ENCODE assay signal across 18 mouse cellular contexts in genomic region chr10:92296837-92297236, GRCm38 (mm10).
A peak's percentile ranks its signal among the peaks of the same experiment; 100 is the strongest.
DNase-seq lines count a peak whose midpoint lies in the region; ATAC-seq lines count a peak whose summit lies in the region.
"Had no signal": no experiment of that assay in that cellular context is flagged by ENCODE, and none has a peak within 500 bp of the region (broad histone marks: within the 10 kb centered on the region; RNA-seq: fewer than 3 reads in every experiment).

No protein-coding gene starts in this region.

- no peaks in the 10 kb centered on the region for H3K27me3 ChIP-seq in midbrain, embryonic 13.5 days
- no peaks in the 10 kb centered on the region for H3K27me3 ChIP-seq in midbrain, embryonic 11.5 days (ENCODE audit: control insufficient read depth, insufficient read depth, low read length)
- no peaks in the 10 kb centered on the region; the same call in 1 of the 2 replicates for H3K27me3 ChIP-seq in forebrain, embryonic 13.5 days
- no peaks in the 10 kb centered on the region for H3K27me3 ChIP-seq in hindbrain, embryonic 15.5 days
- H3K27me3 ChIP-seq: Patski had no signal

- no peak overlapping the region for H3K4me3 ChIP-seq in midbrain, embryonic 13.5 days (replicated peaks)
- H3K4me3 ChIP-seq in midbrain, embryonic 11.5 days (ENCODE audit: low read depth, low read length) = no peak overlapping the region
- H3K4me3 ChIP-seq in forebrain, embryonic 13.5 days = no peak overlapping the region
- H3K4me3 ChIP-seq in hindbrain, embryonic 15.5 days = no peak overlapping the region
- H3K4me3 ChIP-seq: embryonic facial prominence, embryonic 10.5 days; heart, embryonic 10.5 days had no signal

- H3K4me2 ChIP-seq in midbrain, embryonic 13.5 days (replicated peaks) = peak overlapping the region; percentile 31
- no peak overlapping the region; the same call in 1 of the 2 replicates for H3K4me2 ChIP-seq in midbrain, embryonic 11.5 days
- peak overlapping the region; percentile 26 for H3K4me2 ChIP-seq in forebrain, embryonic 13.5 days
- peak overlapping the region; percentile 32; the same call in 1 of the 2 replicates for H3K4me2 ChIP-seq in hindbrain, embryonic 15.5 days

- peak overlapping the region; percentile 76; the same call in 1 of the 2 replicates for H3K27ac ChIP-seq in midbrain, embryonic 13.5 days
- H3K27ac ChIP-seq in midbrain, embryonic 11.5 days (ENCODE audit: low read depth, low read length) = no peak overlapping the region
- no peak overlapping the region for H3K27ac ChIP-seq in forebrain, embryonic 13.5 days
- H3K27ac ChIP-seq in hindbrain, embryonic 15.5 days (replicated peaks) = no peak overlapping the region
- H3K27ac ChIP-seq: embryonic facial prominence, embryonic 10.5 days; heart, embryonic 10.5 days had no signal

- no peaks in the 10 kb centered on the region for H3K9me3 ChIP-seq in midbrain, embryonic 13.5 days
- no peaks in the 10 kb centered on the region for H3K9me3 ChIP-seq in midbrain, embryonic 11.5 days (ENCODE audit: control insufficient read depth, low read length)
- H3K9me3 ChIP-seq in forebrain, embryonic 13.5 days (replicated peaks) = no peaks in the 10 kb centered on the region; the same call in 1 of the 2 replicates
- no peaks in the 10 kb centered on the region for H3K9me3 ChIP-seq in hindbrain, embryonic 15.5 days
- H3K9me3 ChIP-seq: embryonic facial prominence, embryonic 10.5 days; heart, embryonic 10.5 days had no signal

- H3K36me3 ChIP-seq in midbrain, embryonic 13.5 days = no peaks in the 10 kb centered on the region
- no peaks in the 10 kb centered on the region for H3K36me3 ChIP-seq in midbrain, embryonic 11.5 days (ENCODE audit: control insufficient read depth, insufficient read depth, low read length)
- no peaks in the 10 kb centered on the region for H3K36me3 ChIP-seq in forebrain, embryonic 13.5 days (ENCODE audit: poor library complexity, severe bottlenecking)
- no peaks in the 10 kb centered on the region for H3K36me3 ChIP-seq in hindbrain, embryonic 15.5 days
- H3K36me3 ChIP-seq: embryonic facial prominence, embryonic 10.5 days; heart, embryonic 10.5 days had no signal

- WGBS in midbrain, embryonic 13.5 days = 51% methylated on average over 4 of the region's 4 CpGs
- 77% methylated on average over 4 of the region's 4 CpGs for WGBS in midbrain, embryonic 11.5 days
- WGBS in forebrain, embryonic 13.5 days = 31% methylated on average over 4 of the region's 4 CpGs
- WGBS in hindbrain, embryonic 15.5 days = 41% methylated on average over 4 of the region's 4 CpGs

- no peak for ATAC-seq in midbrain, embryonic 13.5 days
- no peak for ATAC-seq in midbrain, embryonic 11.5 days (ENCODE audit: low FRiP score)
- ATAC-seq in forebrain, embryonic 13.5 days = no peak
- ATAC-seq in hindbrain, embryonic 15.5 days (ENCODE audit: low FRiP score, low read depth) = no peak
- no peak for ATAC-seq in monocyte, adult 5-6 weeks (replicated peaks; ENCODE audit: insufficient number of reproducible peaks, low FRiP score, low TSS enrichment, poor library complexity, severe bottlenecking)
- ATAC-seq: inflammation-experienced regulatory T-cells, adult 6 months; liver, postnatal 0 days; Patski had no signal

- DNase-seq in midbrain, embryonic 11.5 days (ENCODE audit: low spot score, missing footprints) = no peak
- no peak for DNase-seq in adrenal gland, postnatal 10 days
- no peak for DNase-seq in lung, postnatal 36 days
- DNase-seq: cerebellum, postnatal 25 days; gastrocnemius, postnatal 14 days; heart, postnatal 10 days; kidney, adult 8-10 months; liver; liver, postnatal 0 days; lung, postnatal 14 days had no signal

- H3K4me1 ChIP-seq in midbrain, embryonic 13.5 days (replicated peaks) = peaks cover 17% of the 10 kb centered on the region
- H3K4me1 ChIP-seq in midbrain, embryonic 11.5 days (ENCODE audit: control insufficient read depth, insufficient read depth, low read length) = peaks cover 4% of the 10 kb centered on the region; the same call in 1 of the 2 replicates
- H3K4me1 ChIP-seq in forebrain, embryonic 13.5 days = peaks cover 19% of the 10 kb centered on the region
- peaks cover 11% of the 10 kb centered on the region for H3K4me1 ChIP-seq in hindbrain, embryonic 15.5 days (replicated peaks)
- H3K4me1 ChIP-seq: heart, embryonic 10.5 days had no signal

- H3K9ac ChIP-seq in midbrain, embryonic 13.5 days (replicated peaks) = no peak overlapping the region
- H3K9ac ChIP-seq in midbrain, embryonic 11.5 days (ENCODE audit: low read length) = no peak overlapping the region
- no peak overlapping the region for H3K9ac ChIP-seq in forebrain, embryonic 13.5 days
- no peak overlapping the region for H3K9ac ChIP-seq in hindbrain, embryonic 15.5 days
- H3K9ac ChIP-seq: liver, postnatal 0 days had no signal
